Mouse (Mus musculus) retina, adult 2 months (tissue): ENCODE data around the gene AC170998.1.
"Not testable (repeated sequence)": the region's sequence is repeated elsewhere in the genome, so short reads cannot be mapped to it uniquely, and the experiment has no call there.

ENCODE experiments used
- DNase-seq: peaks from one replicate; pipeline ENCODE4 v3.0.0-alpha.2; 2012; ENCODE audit warnings: low read depth, low spot score

AC170998.1 gene

DNA sequence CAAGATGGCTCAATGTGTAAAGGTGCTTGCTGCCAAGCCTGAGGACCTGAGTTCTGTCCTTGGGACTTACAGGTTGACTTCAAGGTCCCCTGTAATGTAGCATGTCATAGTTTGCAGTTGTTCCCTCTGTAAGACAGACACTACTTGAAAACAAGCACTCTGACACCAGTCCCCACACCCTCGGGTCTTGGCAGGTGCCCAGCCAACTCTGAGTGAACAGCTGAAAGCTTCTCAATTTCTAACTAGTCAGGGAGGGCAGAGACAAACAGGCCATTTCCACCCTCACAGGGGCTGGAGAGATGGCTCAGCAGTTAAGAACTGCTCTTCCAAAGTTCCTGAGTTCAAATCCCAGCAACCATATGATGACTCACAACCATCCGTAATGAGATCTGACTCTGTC, 31.6 kb downstream of the AC170998.1 start:
- DNase-seq = no peak

DNA sequence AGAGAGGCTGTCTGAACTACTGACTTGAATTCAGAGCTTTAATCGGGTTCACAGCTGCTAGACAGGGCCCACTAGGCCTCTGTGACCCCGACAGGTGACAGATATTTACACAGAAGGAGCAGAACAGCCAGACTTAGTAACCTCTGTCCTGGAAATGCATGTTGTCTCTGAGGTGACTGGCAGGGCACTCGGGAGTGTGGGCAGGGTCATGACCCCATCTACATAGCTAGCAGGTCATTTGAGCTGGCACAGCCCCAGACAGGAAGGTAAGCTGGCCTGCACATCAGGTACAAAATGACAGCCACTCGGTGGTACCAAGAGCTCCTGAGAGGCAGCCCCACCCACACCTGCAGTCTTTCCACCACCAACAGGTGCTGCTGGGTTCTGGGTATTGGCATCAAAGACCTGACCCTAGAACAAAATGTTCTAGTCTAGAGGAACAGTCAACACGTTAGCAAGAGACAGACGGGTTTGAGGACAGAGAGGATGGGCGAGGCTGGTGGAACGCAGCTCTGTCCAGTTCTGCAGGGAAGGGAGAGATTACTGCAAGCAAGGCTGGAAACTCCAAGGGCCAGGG, 34.9 kb downstream of the AC170998.1 start:
- no peak for DNase-seq

DNA sequence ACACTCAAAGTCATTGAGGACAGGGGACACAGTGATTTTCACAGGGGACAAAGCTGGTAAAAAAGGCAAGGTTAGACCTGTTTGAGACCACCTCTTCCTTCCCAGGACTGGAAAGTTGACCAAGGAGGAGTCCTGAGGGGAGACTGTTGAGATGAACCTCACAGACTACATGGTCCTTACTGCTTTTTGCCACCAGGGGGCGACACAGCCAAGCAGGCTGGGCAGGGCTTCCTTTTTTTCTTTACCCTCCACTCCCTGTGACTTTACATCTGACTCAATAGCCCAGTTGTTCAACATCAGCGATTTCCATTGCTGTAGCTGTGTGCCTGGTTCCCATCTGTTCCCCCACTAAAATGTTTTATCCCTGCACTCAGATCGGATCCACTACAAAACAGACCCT, 36.0 kb downstream of the AC170998.1 start:
- DNase-seq = peak; percentile 22

DNA sequence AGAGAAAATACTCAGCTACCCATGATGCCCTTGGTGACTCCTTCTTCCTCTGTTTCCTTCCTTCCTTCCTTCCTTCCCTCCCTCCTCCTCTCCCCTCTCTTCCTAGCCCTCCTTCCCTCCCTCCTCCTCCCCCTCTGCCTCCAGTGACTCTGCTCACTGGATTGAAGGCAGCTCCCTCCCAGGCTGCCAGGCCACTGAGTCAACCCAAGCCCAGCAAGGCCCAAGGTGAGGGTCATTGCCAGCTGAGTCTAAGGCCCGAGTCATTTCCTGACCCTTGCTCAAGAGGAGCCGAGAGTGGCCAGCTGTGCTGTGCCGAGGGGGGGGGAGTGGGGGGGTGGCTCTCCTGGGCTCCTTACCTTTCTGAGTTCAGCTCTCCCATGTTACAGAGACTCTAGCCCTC, 40.3 kb downstream of the AC170998.1 start:
- no peak for DNase-seq

DNA sequence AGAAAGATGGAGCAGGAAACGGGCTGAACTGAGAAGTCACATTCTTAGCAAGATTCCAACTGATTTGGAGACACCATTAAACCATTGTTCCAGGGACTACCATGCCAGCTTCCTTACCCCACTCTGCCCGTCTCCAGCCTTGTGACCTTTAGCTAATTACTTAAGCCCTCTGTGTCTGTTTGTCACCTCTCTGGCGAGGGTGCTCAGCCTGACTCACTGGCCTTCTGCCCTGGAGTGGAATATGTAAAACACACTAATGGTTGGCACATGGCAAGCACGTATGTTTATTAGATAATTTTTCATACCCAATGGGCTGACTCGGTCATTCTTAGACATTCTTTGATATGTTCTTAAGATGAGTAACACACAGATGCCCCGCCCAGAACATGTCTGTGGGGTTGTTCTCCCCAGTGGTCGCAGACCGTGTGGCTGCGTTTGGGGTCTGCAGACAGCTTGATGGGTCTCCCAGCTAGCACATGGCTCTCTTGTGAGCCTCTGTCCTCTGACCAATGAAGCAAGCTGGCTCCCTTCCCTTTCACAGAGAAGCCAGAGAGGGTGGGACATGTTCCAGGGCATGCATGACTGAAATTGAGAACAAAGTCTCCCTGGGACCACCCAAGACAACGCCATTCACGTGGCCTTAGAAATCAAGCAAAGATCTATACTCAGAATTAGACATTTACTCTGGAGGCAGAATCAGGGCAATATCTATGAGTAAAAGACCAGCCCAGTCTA, 41.1 kb downstream of the AC170998.1 start:
- no peak for DNase-seq

DNA sequence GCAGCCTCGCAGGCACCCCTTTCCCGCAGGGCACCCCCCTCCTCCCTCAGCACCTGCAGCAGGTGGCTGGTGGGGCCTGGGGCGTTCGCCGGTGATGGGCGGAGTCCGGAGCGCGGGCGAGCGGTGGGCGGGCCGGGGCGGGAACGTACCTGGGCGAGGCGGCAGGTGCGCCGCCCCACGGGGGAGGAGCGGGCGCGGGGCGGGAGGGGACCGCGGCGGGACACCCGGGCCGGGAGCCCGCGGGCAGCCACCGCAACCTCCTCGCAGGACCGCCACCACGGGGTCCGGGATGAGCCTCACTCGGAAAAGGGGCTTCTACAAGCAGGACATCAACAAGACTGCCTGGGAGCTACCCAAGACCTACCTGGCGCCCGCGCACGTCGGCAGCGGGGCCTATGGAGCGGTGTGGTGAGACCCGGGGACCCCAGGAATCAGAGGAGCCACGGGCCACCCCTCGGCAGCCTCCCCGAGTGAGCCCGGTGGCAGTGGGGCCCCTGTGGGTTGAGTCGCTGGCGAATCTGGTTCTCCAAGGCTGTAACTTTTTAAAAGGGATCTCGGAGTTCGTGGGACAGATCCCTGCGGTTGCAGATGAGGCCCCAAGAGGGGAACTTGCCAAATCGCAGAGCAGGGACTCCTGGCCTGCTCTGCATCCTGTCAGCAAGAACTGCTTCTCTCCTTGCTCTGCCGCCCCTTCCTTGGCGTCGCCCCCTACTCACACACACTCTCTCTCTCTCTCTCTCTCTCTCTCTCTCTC, 43.4 kb downstream of the AC170998.1 start, which contains the start of gene Mapk13:
TSS of gene Mapk13 (plus strand) at position 177 of the 754 bp plus-strand sequence.
- no peak for DNase-seq

DNA sequence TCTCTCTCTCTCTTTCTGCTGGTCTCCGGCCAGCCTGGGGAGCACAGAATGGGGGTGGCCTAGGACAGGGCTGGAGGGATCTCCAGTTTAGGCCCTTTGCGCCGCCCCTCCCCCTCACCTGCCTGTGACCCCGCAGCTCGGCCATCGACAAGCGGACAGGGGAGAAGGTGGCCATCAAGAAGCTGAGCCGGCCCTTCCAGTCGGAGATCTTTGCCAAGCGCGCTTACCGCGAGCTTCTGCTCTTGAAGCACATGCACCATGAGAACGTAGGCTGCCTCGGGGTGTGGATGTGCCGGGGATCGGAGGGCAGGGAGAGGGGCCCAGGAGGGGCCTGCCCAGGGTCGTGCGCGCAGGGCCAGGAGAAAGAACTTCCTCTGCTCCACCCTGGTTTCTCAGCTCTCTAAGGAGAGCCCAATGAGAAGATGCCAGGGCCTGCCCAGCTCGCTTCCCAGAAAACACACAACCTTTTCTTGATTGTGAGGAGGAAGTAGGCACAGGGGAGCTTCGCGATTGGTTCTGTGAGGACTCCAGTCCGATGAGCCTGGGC, 44.1 kb downstream of the AC170998.1 start:
- no peak for DNase-seq

DNA sequence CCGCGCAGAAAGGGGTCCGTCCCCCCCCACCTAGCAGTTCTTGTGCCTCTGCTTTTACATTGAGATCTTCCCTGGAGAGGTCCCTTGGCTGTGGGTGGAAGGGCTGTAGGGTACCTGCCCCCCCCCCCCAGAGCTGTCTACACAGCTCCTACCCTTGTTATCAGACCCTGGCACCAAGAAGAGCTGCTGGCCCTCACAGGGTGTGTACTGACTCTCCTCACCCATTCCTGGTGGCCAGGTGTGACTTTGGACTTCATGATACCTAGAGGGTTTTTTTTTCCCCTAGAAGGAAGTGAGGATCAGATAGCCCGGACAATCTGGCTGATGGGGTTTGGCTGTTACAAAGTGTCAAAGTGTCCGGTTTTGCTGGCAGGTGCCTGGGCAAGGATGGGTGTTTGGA, 45.4 kb downstream of the AC170998.1 start:
- no peak for DNase-seq

DNA sequence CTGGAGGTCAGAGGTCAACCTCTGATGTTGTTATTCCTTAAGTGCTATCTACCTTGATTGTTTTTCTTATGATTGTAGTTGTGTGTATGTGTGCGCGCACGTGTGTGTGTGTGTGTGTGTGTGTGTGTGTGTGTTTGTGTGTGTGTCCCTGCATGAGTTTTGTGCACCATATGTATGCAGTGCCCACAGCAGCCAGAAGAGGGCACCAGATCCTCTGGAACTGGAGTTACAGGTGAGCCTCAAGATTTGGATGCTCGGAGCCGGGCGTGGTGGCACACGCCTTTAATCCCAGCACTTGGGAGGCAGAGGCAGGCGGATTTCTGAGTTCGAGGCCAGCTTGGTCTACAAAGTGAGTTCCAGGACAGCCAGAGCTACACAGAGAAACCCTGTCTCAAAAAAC, 48.4 kb downstream of the AC170998.1 start:
- DNase-seq = not testable (repeated sequence)

DNA sequence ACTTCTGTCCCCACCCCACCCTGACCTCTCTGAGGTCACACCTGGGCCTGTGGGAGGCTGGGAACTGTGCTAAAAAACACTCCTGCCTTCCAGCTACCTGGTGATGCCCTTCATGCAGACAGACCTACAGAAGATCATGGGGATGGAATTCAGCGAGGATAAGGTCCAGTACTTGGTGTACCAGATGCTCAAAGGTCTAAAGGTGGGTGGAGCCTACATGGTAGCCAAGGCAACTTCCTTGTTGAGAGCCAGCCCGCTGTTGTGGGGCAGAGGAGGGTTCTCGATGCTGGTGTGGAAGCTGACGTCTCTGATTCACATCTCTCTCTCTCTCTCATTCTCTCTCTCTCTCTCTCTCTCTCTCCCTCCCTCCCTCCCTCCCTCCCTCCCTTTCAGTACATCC, 49.3 kb downstream of the AC170998.1 start:
- no peak for DNase-seq
